Mouse (Mus musculus) gastrocnemius, adult 18-20 months (tissue): ENCODE data around the gene Fxr2. TPM values are rescaled to one million over a fixed set of nuclear protein-coding genes. Genes with fewer than 3 reads are reported as not detected.

Source experiments
- microRNA-seq: library from miRNA; unstranded; fragments of <30 nt; microRNA quantifications from one replicate; pipeline ENCODE4 v1.2.0, GENCODE M21; 2021
- total RNA-seq, 2 experiments: library from RNA; stranded (reverse); gene quantifications; 2 replicates each; pipeline ENCODE4 v1.2.3; 2021

Fxr2 gene
- total RNA-seq, 2 experiments from 2014 or later, result 101 to 106 TPM

Small RNAs within 50 kb of the gene (microRNA-seq; reads per million reads assigned to microRNA genes)
- 16.4 reads per million, percentile 33 among the genes with 10 or more reads in this experiment for gene Mir1934
- gene Mir467f, result not detected

Other genes starting within 250 kb of the Fxr2 start
- gene Naa38, start 237.5 kb upstream of the Fxr2 start, total RNA-seq, result 10 to 100 TPM; 70.5 to 72.1 TPM
- 10 to 100 TPM; 29.3 to 33.0 TPM for gene Cyb5d1, start 237.4 kb upstream of the Fxr2 start, total RNA-seq
- gene Tmem88, start 234.8 kb upstream of the Fxr2 start, total RNA-seq, result 1 to 10 TPM; 2.6 to 4.1 TPM
- 10 to 100 TPM; 19.6 to 22.0 TPM for gene Kdm6b, start 219.3 kb upstream of the Fxr2 start, total RNA-seq
- under 1 TPM; 0.14 to 0.83 TPM for gene Dnah2, start 83.9 kb upstream of the Fxr2 start, total RNA-seq
- gene Efnb3, start 72.8 kb upstream of the Fxr2 start, total RNA-seq, result under 1 TPM; 0.37 to 0.74 TPM
- gene Wrap53, start 52.7 kb upstream of the Fxr2 start, total RNA-seq, result 1 to 10 TPM; 3.2 to 3.3 TPM
- gene Trp53, start 52.6 kb upstream of the Fxr2 start, total RNA-seq, result 10 to 100 TPM; 12.9 to 15.3 TPM
- gene Atp1b2, start 27.0 kb upstream of the Fxr2 start, total RNA-seq, result 100 to 1,000 TPM; 347 to 393 TPM
- not detected for gene Shbg, start 15.1 kb upstream of the Fxr2 start, total RNA-seq
- 1 to 10 TPM; 2.5 to 2.6 TPM for gene Sat2, start 11.0 kb upstream of the Fxr2 start, total RNA-seq
- gene Sox15, start 22.3 kb downstream of the Fxr2 start, total RNA-seq, result not detected
- 1 to 10 TPM; 7.5 to 9.5 TPM for gene Mpdu1, start 29.7 kb downstream of the Fxr2 start, total RNA-seq
- gene Cd68, start 33.2 kb downstream of the Fxr2 start, total RNA-seq, result 1 to 10 TPM; 1.2 to 4.0 TPM
- 10 to 100 TPM; 69.6 to 97.7 TPM for gene Eif4a1, start 39.4 kb downstream of the Fxr2 start, total RNA-seq
- gene Senp3, start 49.1 kb downstream of the Fxr2 start, total RNA-seq, result 10 to 100 TPM; 21.9 to 25.4 TPM
- under 1 TPM; 0.62 to 0.64 TPM for gene Tnfsf13, start 52.8 kb downstream of the Fxr2 start, total RNA-seq
- gene Tnfsf12, start 62.9 kb downstream of the Fxr2 start, total RNA-seq, result 10 to 100 TPM in 1 of 2 experiments, 1 to 10 TPM in 1; 7.4 to 10.4 TPM
- 1 to 10 TPM; 1.1 to 1.3 TPM for gene Tnfsfm13, start 63.1 kb downstream of the Fxr2 start, total RNA-seq
- gene Polr2a, start 125.6 kb downstream of the Fxr2 start, total RNA-seq, result 10 to 100 TPM; 33.0 to 33.9 TPM
- not detected for gene Slc35g3, start 129.0 kb downstream of the Fxr2 start, total RNA-seq
- 10 to 100 TPM; 37.1 to 37.5 TPM for gene Zbtb4, start 132.9 kb downstream of the Fxr2 start, total RNA-seq
- 10 to 100 TPM; 30.6 to 31.2 TPM for gene Chrnb1, start 163.0 kb downstream of the Fxr2 start, total RNA-seq
- 1 to 10 TPM; 3.5 to 4.0 TPM for gene Fgf11, start 168.9 kb downstream of the Fxr2 start, total RNA-seq
- gene Tmem102, start 172.6 kb downstream of the Fxr2 start, total RNA-seq, result under 1 TPM; 0.14 to 0.18 TPM
- not detected for gene Gm39566, start 182.3 kb downstream of the Fxr2 start, total RNA-seq
- gene Spem2, start 185.5 kb downstream of the Fxr2 start, total RNA-seq, result not detected
- gene Spem1, start 189.2 kb downstream of the Fxr2 start, total RNA-seq, result not detected
- 1 to 10 TPM; 1.9 to 2.9 TPM for gene Nlgn2, start 204.8 kb downstream of the Fxr2 start, total RNA-seq
- gene Tmem256, start 205.5 kb downstream of the Fxr2 start, total RNA-seq, result 100 to 1,000 TPM; 141 to 164 TPM
- 10 to 100 TPM; 10.1 to 12.7 TPM for gene Plscr3, start 213.4 kb downstream of the Fxr2 start, total RNA-seq
- under 1 TPM in 1 of 2 experiments, not detected in 1; 0.07 TPM for gene Tnk1, start 225.7 kb downstream of the Fxr2 start, total RNA-seq
- not detected for gene Tmem95, start 245.0 kb downstream of the Fxr2 start, total RNA-seq
- 1 to 10 TPM; 1.3 to 1.5 TPM for gene Kctd11, start 248.4 kb downstream of the Fxr2 start, total RNA-seq